Mouse (Mus musculus) stomach, embryonic 16.5 days (tissue): ENCODE data around the gene Olfr266. TPM values are rescaled to one million over a fixed set of nuclear protein-coding genes. Genes with fewer than 3 reads are reported as not detected.

Experiments
- ATAC-seq: fragments of 200-750 bp; cut with Nextera tagmentation; 2 replicates; pipeline ENCODE4 v1.8.0; 2017; ENCODE audit warnings: moderate number of reproducible peaks, moderate TSS enrichment; ENCODE audit not compliant: insufficient read depth, low FRiP score
- H3K27ac ChIP-seq: fragments of 300-500 bp; sonication (generic); 2 replicates; pipeline ENCODE4 v1.5.1; 2014; ENCODE audit warnings: low read length
- H3K27me3 ChIP-seq: fragments of 300-500 bp; sonication (generic); 2 replicates; pipeline ENCODE4 v1.6.1; 2014; ENCODE audit warnings: low read length, control low read depth, mixed read lengths; ENCODE audit not compliant: control insufficient read depth, insufficient read depth
- H3K36me3 ChIP-seq: fragments of 300-500 bp; sonication (generic); 2 replicates; pipeline ENCODE4 v1.6.1; 2014; ENCODE audit warnings: low read length; ENCODE audit not compliant: control insufficient read depth, insufficient read depth
- H3K4me1 ChIP-seq: fragments of 300-500 bp; sonication (generic); 2 replicates; pipeline ENCODE4 v1.6.1; 2014; ENCODE audit warnings: low read length, control low read depth, mixed read lengths; ENCODE audit not compliant: control insufficient read depth, insufficient read depth
- H3K4me2 ChIP-seq: fragments of 300-500 bp; sonication (generic); 2 replicates; pipeline ENCODE4 v1.6.1; 2014; ENCODE audit warnings: low read depth, low read length, mixed read lengths
- H3K4me3 ChIP-seq: fragments of 300-500 bp; sonication (generic); replicated peaks from 2 replicates; pipeline ENCODE4 v1.5.1; 2014; ENCODE audit warnings: mild to moderate bottlenecking, low read length
- H3K9ac ChIP-seq: fragments of 300-500 bp; sonication (generic); 2 replicates; pipeline ENCODE4 v1.6.1; 2014; ENCODE audit warnings: low read length
- H3K9me3 ChIP-seq: fragments of 300-500 bp; sonication (generic); replicated peaks from 2 replicates; pipeline ENCODE4 v1.6.1; 2016; ENCODE audit warnings: low read length, control low read depth; ENCODE audit not compliant: control insufficient read depth
- WGBS: fragments of 180-500 bp; shearing (Covaris S2); extraction: QIAGEN DNeasy Blood & Tissue Kit; methylation state at CpG from one replicate; pipeline ENCODE4 v1.1.7; 2014; 5-methylcytosine and 5-hydroxymethylcytosine counted together
- polyA plus RNA-seq: library from polyadenylated mRNA; unstranded; fragments of >200 nt; fragmentation: Nextera tagmentation; extraction: Ambion mirVana; gene quantifications from 2 replicates; pipeline ENCODE4 v1.2.1, GENCODE M21; 2015

The Olfr266 gene
- polyA plus RNA-seq, 1 experiment from 2014 or later: not detected

GRCm38 (mm10) chr3:106787972-106788371 lies 38.1 kb downstream of the Olfr266 start:
- no peaks in the 10 kb centered on the region for H3K27me3 ChIP-seq
- no peaks in the 10 kb centered on the region for H3K9me3 ChIP-seq
- H3K27ac ChIP-seq: no peak overlapping the region
- no peak overlapping the region for H3K4me3 ChIP-seq
- H3K9ac ChIP-seq: no peak overlapping the region
- no peak for ATAC-seq
- H3K4me1 ChIP-seq: no peaks in the 10 kb centered on the region
- H3K4me2 ChIP-seq: no peak overlapping the region
- no peaks in the 10 kb centered on the region for H3K36me3 ChIP-seq

GRCm38 (mm10) chr3:106785130-106785529 lies 41.0 kb downstream of the Olfr266 start:
- Histone ChIP-seq H3K4me2 (no peak overlapping the region), H3K36me3 (no peaks in the 10 kb centered on the region), H3K27me3 (no peaks in the 10 kb centered on the region), H3K4me3 (no peak overlapping the region), H3K9ac (no peak overlapping the region), H3K27ac (no peak overlapping the region), H3K9me3 (no peaks in the 10 kb centered on the region), H3K4me1 (no peaks in the 10 kb centered on the region)
- no peak for ATAC-seq
- 72% methylated on average over 3 of the region's 3 CpGs for WGBS

DNA sequence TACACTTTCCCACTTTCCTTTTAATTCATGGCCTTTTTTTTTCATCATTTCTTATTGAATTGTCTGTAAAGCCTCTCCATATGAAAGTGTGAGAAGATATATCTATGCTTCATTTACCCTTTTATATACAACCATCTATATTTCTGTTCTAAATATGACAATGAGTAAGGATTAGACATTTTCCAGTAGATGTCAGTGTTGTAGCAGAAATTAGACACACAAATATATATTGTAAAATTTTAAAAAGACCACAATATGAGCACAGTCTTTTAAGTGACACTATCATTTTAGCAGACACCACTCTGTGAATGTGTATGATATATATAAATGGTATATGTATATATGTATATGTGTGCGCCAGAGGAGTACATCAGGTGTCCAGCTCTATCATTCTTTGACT lies 54.3 kb downstream of the Olfr266 start:
- Histone ChIP-seq H3K9me3 (no peaks in the 10 kb centered on the region), H3K4me2 (no peak overlapping the region), H3K36me3 (no peaks in the 10 kb centered on the region), H3K4me1 (no peaks in the 10 kb centered on the region), H3K4me3 (no peak overlapping the region), H3K9ac (no peak overlapping the region), H3K27me3 (no peaks in the 10 kb centered on the region), H3K27ac (no peak overlapping the region)
- WGBS: 77% methylated on average over 1 of the region's 1 CpGs
- no peak for ATAC-seq

Other genes starting within 250 kb of the Olfr266 start
- 11.9 and 13.5 TPM in 2 replicates for gene Lrif1, start 141.3 kb downstream of the Olfr266 start, polyA plus RNA-seq
- 11.3 and 13.9 TPM in 2 replicates for gene Cd53, start 36.1 kb downstream of the Olfr266 start, polyA plus RNA-seq
- gene Kcna3, start 209.9 kb upstream of the Olfr266 start, polyA plus RNA-seq: 0.56 and 0.70 TPM in 2 replicates